Mouse (Mus musculus) stomach, postnatal 0 days (tissue): ENCODE measurements around the gene Akr1c13. TPM values are rescaled to one million over a fixed set of nuclear protein-coding genes. Genes with fewer than 3 reads are reported as not detected.
"Not testable (repeated sequence)": the region's sequence is repeated elsewhere in the genome, so short reads cannot be mapped to it uniquely, and the experiment has no call there.

Experiments
- ATAC-seq: fragments of 200-750 bp; cut with Nextera tagmentation; 2 replicates; pipeline ENCODE4 v1.8.0; 2017; ENCODE audit not compliant: low FRiP score, low TSS enrichment
- DNase-seq: peaks from one replicate; pipeline ENCODE4 v3.0.0-alpha.2; 2016; ENCODE audit warnings: low spot score
- H3K27ac ChIP-seq: fragments of 300-500 bp; sonication (generic); replicated peaks from 2 replicates; pipeline ENCODE4 v1.5.1; 2014; ENCODE audit warnings: mild to moderate bottlenecking, control low read depth
- H3K27me3 ChIP-seq: fragments of 300-500 bp; sonication (generic); 2 replicates; pipeline ENCODE4 v1.6.1; 2014; ENCODE audit warnings: low read length; ENCODE audit not compliant: control insufficient read depth, insufficient read depth
- H3K36me3 ChIP-seq: fragments of 300-500 bp; sonication (generic); 2 replicates; pipeline ENCODE4 v1.6.1; 2014; ENCODE audit warnings: low read length, mixed read lengths; ENCODE audit not compliant: control insufficient read depth, insufficient read depth
- H3K4me1 ChIP-seq: fragments of 300-500 bp; sonication (generic); replicated peaks from 2 replicates; pipeline ENCODE4 v1.6.1; 2014; ENCODE audit warnings: antibody characterized with exemption; ENCODE audit not compliant: control insufficient read depth, insufficient read depth
- H3K4me2 ChIP-seq: fragments of 300-500 bp; sonication (generic); replicated peaks from 2 replicates; pipeline ENCODE4 v1.6.1; 2014; ENCODE audit warnings: low read depth, mild to moderate bottlenecking, control low read depth, moderate library complexity
- H3K4me3 ChIP-seq: fragments of 300-500 bp; sonication (generic); 2 replicates; pipeline ENCODE4 v1.5.1; 2014; ENCODE audit warnings: low read depth, low read length, control low read depth
- H3K9ac ChIP-seq: fragments of 300-500 bp; sonication (generic); 2 replicates; pipeline ENCODE4 v1.6.1; 2014; ENCODE audit warnings: mild to moderate bottlenecking, low read length, control low read depth, mixed read lengths
- H3K9me3 ChIP-seq: fragments of 300-500 bp; sonication (generic); 2 replicates; pipeline ENCODE4 v1.6.1; 2016; ENCODE audit warnings: low read length; ENCODE audit not compliant: control insufficient read depth
- CTCF ChIP-seq: IDR thresholded peaks from 2 replicates; pipeline ENCODE4 v1.5.1; 2016; ENCODE audit warnings: antibody characterized with exemption, low read depth, mild to moderate bottlenecking, moderate library complexity
- EP300 ChIP-seq: optimal IDR thresholded peaks from 2 replicates; pipeline ENCODE3; 2016; ENCODE audit warnings: antibody characterized with exemption
- WGBS: fragments of 180-500 bp; shearing (Covaris S2); extraction: QIAGEN DNeasy Blood & Tissue Kit; methylation state at CpG from one replicate; pipeline ENCODE4 v1.1.7; 2014; 5-methylcytosine and 5-hydroxymethylcytosine counted together
- polyA plus RNA-seq: library from polyadenylated mRNA; unstranded; fragments of >200 nt; fragmentation: Nextera tagmentation; extraction: Ambion mirVana; gene quantifications from 2 replicates; pipeline ENCODE4 v1.2.1, GENCODE M21; 2015

Akr1c13 gene
- polyA plus RNA-seq, 1 experiment from 2014 or later, result 98.4 TPM

DNA sequence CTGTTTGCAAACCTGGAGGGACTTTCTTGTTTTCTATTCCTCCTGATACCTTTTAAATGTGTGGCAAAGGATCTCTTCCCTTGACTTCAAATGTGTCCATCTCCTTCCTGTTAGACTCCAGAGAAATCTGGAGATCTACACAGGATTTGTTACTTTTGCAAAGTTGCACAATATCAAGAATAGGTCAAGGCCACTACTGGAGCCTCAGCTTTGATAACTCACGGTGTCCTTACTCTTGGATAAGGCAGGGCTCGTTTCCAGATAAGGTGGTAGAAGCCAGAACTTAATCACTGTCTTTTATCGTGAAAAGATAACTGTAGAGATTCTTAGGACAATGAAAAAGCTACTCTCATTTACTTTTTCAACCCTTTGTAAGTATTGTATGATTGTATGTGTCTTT, 1.6 kb downstream of the Akr1c13 start:
- H3K4me1 ChIP-seq, result no peaks in the 10 kb centered on the region
- no peak for ATAC-seq
- no peak overlapping the region for H3K27ac ChIP-seq
- WGBS, result 52% methylated on average over 3 of the region's 3 CpGs
- no peak overlapping the region for H3K9ac ChIP-seq
- TF ChIP-seq EP300, result no peak
- TF ChIP-seq CTCF, result no peak
- H3K9me3 ChIP-seq, result no peaks in the 10 kb centered on the region
- no peaks in the 10 kb centered on the region for H3K36me3 ChIP-seq
- DNase-seq, result no peak
- no peak overlapping the region for H3K4me2 ChIP-seq
- no peak overlapping the region for H3K4me3 ChIP-seq
- H3K27me3 ChIP-seq, result no peaks in the 10 kb centered on the region

DNA sequence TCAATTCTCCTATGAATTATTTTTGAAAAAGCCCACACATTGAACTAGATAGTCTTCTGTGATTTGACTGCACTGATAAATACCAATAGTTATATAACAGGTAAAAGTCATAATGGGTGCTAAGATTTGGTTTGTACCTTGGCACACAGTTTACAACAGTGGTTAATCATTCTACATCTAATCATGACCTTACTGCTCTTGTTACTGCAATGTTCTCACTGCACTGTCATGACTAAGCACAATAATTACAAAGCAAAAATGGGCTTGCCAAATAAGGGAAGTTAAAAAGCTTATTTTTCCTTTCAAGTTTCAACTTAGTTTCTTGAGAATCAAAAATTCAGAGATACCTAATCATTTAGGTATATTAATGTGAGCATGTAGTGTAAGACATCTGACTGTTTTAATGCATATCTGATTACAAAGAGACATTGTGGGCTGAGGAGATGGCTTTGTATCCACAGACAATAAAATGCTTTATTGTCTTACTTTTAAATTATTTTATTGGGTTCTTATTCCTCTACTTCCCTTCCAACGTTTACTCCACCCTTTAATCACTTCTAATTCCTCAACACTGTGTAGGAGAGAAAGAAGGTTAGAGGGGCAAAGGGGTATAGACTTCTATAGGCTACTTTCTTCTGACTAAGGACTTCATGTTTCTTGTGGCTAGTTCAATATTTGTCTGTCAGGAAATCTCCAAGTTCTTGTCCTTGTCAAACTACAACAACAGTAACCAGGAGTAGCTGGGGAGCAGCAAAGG, 15.4 kb downstream of the Akr1c13 start:
- H3K36me3 ChIP-seq, result no peaks in the 10 kb centered on the region
- no peak for DNase-seq
- TF ChIP-seq CTCF (no peak), EP300 (no peak)
- H3K4me2 ChIP-seq, result no peak overlapping the region
- ATAC-seq, result peak; percentile 87; the same call in 1 of the 2 replicates
- H3K27me3 ChIP-seq, result no peaks in the 10 kb centered on the region
- WGBS, result 52% methylated on average over 1 of the region's 1 CpGs
- H3K4me3 ChIP-seq, result no peak overlapping the region
- no peak overlapping the region for H3K27ac ChIP-seq
- no peak overlapping the region for H3K9ac ChIP-seq
- no peaks in the 10 kb centered on the region for H3K9me3 ChIP-seq
- H3K4me1 ChIP-seq, result no peaks in the 10 kb centered on the region

DNA sequence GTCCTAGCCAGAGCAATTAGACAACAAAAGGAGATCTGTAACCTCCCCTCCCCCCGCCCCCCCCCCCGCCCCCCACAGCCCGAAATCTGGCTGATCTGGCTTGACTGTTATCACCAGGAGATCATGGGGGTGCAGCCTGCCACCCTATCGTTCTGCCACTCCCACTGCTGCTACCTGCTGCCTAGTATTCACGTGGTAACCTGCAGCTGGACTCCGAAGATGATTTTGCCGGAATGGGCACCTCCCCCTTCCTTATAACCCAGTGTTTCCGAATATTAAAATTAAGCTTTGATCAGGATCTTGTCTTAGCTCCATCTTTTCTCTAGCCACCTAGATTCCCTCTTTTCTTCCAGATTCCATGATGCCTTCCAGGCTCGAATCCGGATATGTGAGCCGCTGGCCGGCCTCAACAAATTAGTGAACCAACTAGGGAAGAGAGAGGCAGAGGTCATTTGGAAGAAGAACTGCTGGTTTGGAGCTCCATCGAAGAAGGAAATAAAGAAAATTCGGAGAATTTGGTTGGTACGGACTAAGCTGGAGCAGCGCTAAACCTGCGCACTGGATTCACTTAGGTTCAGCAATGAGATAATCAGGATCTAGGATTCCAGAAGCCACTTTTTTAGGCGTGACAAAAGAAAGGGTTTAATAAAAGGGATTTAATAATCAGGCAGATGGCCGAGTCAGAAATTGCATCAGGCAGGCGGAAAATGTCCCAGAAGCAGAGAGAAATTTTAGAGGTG, 20.8 kb downstream of the Akr1c13 start:
- H3K36me3 ChIP-seq, result no peaks in the 10 kb centered on the region
- no peaks in the 10 kb centered on the region for H3K4me1 ChIP-seq
- H3K9ac ChIP-seq, result no peak overlapping the region
- no peak for TF ChIP-seq EP300
- TF ChIP-seq CTCF, result no peak
- no peaks in the 10 kb centered on the region for H3K27me3 ChIP-seq
- no peak for DNase-seq
- no peaks in the 10 kb centered on the region for H3K9me3 ChIP-seq
- H3K4me3 ChIP-seq, result no peak overlapping the region
- WGBS, result 78% methylated on average over 19 of the region's 20 CpGs
- ATAC-seq, result no peak
- H3K4me2 ChIP-seq, result no peak overlapping the region
- no peak overlapping the region for H3K27ac ChIP-seq

DNA sequence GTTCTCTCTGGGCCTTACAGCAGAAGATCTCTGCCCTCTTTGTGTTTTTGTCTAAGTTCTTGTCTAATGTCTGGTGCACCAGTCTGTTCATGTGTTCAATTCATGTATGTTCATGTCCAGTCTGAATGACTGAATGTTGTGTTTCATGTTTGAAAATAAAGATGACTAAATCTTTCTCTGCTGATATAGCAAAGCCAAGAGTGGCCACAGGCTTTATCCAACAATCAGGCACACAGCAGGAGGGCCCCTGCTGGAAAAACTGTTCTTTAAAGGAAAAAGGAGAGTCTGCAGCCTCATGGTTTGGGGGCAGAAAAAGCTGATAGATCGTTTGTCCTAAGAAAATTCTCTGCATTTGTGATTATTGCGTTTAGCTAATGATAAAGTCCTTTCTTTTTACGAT, 21.4 kb downstream of the Akr1c13 start:
- Histone ChIP-seq H3K4me3 (no peak overlapping the region), H3K9ac (no peak overlapping the region), H3K27me3 (no peaks in the 10 kb centered on the region), H3K27ac (no peak overlapping the region), H3K9me3 (no peaks in the 10 kb centered on the region), H3K36me3 (no peaks in the 10 kb centered on the region), H3K4me1 (no peaks in the 10 kb centered on the region), H3K4me2 (no peak overlapping the region)
- ATAC-seq, result no peak
- 78% methylated on average over 3 of the region's 3 CpGs for whole genome bisulfite sequencing
- TF ChIP-seq EP300 (no peak), CTCF (no peak)
- DNase-seq, result no peak

DNA sequence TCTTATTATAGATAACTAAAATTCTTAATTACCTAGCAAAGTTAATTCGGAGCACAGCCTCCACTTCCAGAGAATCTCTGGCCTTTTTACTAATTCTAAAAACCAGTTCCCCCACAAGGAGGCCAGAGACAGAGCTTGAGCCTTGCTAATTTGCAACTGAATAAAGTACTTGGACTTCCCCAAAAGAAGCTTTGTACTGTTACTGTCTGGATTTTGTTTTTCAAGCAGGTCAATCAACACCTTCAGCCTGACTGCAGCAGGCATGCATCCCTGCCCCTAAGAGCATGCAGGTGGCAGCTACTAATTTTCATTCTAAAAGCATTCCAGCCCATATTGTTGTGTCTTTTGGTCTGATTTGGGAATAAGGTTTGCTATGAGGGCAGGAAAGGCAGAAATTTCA, 24.5 kb downstream of the Akr1c13 start:
- not testable (repeated sequence) for DNase-seq, ATAC-seq, H3K9me3 ChIP-seq, H3K9ac ChIP-seq, H3K4me3 ChIP-seq, H3K36me3 ChIP-seq, H3K4me2 ChIP-seq, H3K4me1 ChIP-seq, H3K27ac ChIP-seq, H3K27me3 ChIP-seq
- 91% methylated on average over 1 of the region's 1 CpGs for WGBS

DNA sequence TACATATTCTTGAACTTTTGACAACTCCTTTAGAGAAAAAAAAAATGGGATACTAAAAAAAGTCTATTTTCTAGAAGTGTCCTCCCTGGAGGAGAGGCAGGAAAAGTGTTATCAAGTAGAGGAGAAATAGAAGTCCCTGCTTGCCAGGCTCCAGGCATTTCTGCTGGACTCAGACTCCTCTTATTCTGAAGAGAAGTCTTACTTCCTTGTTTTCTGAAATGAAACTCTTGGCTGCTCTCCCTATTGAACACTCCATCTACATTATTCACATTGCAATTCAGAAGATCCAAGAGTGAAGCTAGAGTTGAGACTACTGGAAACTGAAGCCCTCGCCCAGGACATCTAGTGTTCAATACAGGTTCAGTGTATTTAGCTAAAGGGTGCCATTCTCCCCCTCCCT, 37.5 kb downstream of the Akr1c13 start, which contains the start of gene Akr1c19:
Akr1c19 (plus strand) TSS at position 260 of the 400 bp plus-strand sequence.
- DNase-seq (no peak), ATAC-seq (no peak)
- Histone ChIP-seq H3K4me1 (no peaks in the 10 kb centered on the region), H3K4me3 (no peak within 1 kb of the TSS), H3K27ac (no peak within 1 kb of the TSS), H3K36me3 (no peaks in the 10 kb centered on the region), H3K9ac (no peak within 1 kb of the TSS), H3K9me3 (no peaks in the 10 kb centered on the region), H3K27me3 (no peaks in the 10 kb centered on the region), H3K4me2 (no peak within 1 kb of the TSS)
- no peak for TF ChIP-seq CTCF
- TF ChIP-seq EP300, result no peak
- WGBS, result 77% methylated on average over 1 of the region's 1 CpGs
